Mouse (Mus musculus): Measurements from ENCODE around the gene Mob3b.

- no peak for TF ChIP-seq CTCF (IDR thresholded peaks at IDR 0.05; ENCODE audit: low read depth, low read length)
- no peak for TF ChIP-seq POLR2A (IDR thresholded peaks at IDR 0.05; ENCODE audit: insufficient read depth, low read length)
Measured at GRCm38 (mm10) chr4:35125299-35125777, 31.9 kb downstream of the Mob3b start.

All from ES-Bruce4 (cell line).